Mouse (Mus musculus) lung, embryonic 16.5 days (tissue): Measurements from ENCODE around the gene Pex16. TPM values are rescaled to one million over a fixed set of nuclear protein-coding genes. Genes with fewer than 3 reads are reported as not detected.

Experiments
- ATAC-seq: fragments of 200-750 bp; cut with Nextera tagmentation; 2 replicates; pipeline ENCODE4 v1.8.0; 2017; ENCODE audit warnings: low read depth, mild to moderate bottlenecking, moderate library complexity
- H3K27ac ChIP-seq: fragments of 300-500 bp; sonication (generic); 2 replicates; pipeline ENCODE4 v1.5.1; 2014; ENCODE audit warnings: mild to moderate bottlenecking, control low read depth, low read length
- H3K27me3 ChIP-seq: fragments of 300-500 bp; sonication (generic); 2 replicates; pipeline ENCODE4 v1.6.1; 2014; ENCODE audit warnings: low read depth, low read length, mixed read lengths; ENCODE audit not compliant: control insufficient read depth, insufficient read depth
- H3K36me3 ChIP-seq: fragments of 300-500 bp; sonication (generic); 2 replicates; pipeline ENCODE4 v1.6.1; 2014; ENCODE audit warnings: low read length; ENCODE audit not compliant: control insufficient read depth, insufficient read depth
- H3K4me1 ChIP-seq: fragments of 300-500 bp; sonication (generic); replicated peaks from 2 replicates; pipeline ENCODE4 v1.6.1; 2014; ENCODE audit warnings: low read length, mixed read lengths; ENCODE audit not compliant: control insufficient read depth, insufficient read depth
- H3K4me2 ChIP-seq: fragments of 300-500 bp; sonication (generic); 2 replicates; pipeline ENCODE4 v1.6.1; 2014; ENCODE audit warnings: low read depth, low read length, control low read depth
- H3K4me3 ChIP-seq: fragments of 300-500 bp; sonication (generic); 2 replicates; pipeline ENCODE4 v1.5.1; 2014; ENCODE audit warnings: mild to moderate bottlenecking, low read length, control low read depth
- H3K9ac ChIP-seq: fragments of 300-500 bp; sonication (generic); 2 replicates; pipeline ENCODE4 v1.6.1; 2014; ENCODE audit warnings: low read length, control low read depth
- H3K9me3 ChIP-seq: fragments of 300-500 bp; sonication (generic); 2 replicates; pipeline ENCODE4 v1.6.1; 2016; ENCODE audit warnings: low read length; ENCODE audit not compliant: control insufficient read depth
- WGBS: fragments of 180-500 bp; shearing (Covaris S2); extraction: QIAGEN DNeasy Blood & Tissue Kit; methylation state at CpG from one replicate; pipeline ENCODE4 v1.1.7; 2014; 5-methylcytosine and 5-hydroxymethylcytosine counted together
- polyA plus RNA-seq: library from polyadenylated mRNA; unstranded; fragments of >200 nt; fragmentation: Nextera tagmentation; extraction: Ambion mirVana; gene quantifications from 2 replicates; pipeline ENCODE4 v1.2.1, GENCODE M21; 2015

Pex16 gene
- polyA plus RNA-seq, 1 experiment from 2014 or later = 22.0 TPM

DNA sequence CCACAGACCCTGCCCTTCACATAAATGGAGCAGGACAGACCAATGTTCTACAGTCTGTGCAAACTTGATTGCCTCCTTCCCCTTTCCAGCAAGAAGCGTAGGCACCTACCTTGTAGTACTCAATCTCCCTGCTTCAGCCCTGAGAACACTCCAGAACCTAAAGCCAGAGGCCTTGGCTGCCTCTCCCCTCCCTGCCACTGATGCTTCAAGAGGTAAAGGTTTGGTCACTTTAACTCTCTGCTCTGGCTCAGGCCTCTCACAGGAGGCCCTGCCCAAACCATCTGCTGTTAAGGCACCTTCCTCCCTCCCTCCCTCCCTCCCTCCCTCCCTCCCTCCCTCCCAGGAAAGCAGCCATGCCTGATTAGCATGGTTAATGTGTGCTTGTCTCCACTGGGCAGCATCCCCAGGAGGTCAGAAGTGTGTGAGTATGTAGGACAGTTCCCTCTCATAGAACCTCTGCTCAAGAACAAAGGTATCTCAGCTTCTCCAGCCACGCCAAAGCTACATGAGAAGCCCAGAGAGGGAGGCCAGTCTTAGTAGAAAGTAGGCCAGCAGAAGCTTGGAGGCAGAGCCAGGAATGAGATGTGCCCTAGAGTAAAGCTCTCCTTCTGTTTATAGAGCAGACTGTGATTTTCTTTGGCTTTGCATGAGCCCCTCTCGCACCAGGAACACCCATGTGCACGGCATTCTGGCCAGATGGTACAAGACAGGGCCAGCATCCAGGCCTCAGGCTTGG is 28.3 kb downstream of the Pex16 start:
- Histone ChIP-seq H3K4me1 (peaks cover 5% of the 10 kb centered on the region), H3K9me3 (no peaks in the 10 kb centered on the region), H3K36me3 (peaks cover 18% of the 10 kb centered on the region), H3K4me2 (no peak overlapping the region), H3K9ac (no peak overlapping the region), H3K27me3 (peaks cover 7% of the 10 kb centered on the region), H3K4me3 (no peak overlapping the region), H3K27ac (no peak overlapping the region)
- ATAC-seq = no peak
- WGBS = 74% methylated on average over 4 of the region's 4 CpGs

DNA sequence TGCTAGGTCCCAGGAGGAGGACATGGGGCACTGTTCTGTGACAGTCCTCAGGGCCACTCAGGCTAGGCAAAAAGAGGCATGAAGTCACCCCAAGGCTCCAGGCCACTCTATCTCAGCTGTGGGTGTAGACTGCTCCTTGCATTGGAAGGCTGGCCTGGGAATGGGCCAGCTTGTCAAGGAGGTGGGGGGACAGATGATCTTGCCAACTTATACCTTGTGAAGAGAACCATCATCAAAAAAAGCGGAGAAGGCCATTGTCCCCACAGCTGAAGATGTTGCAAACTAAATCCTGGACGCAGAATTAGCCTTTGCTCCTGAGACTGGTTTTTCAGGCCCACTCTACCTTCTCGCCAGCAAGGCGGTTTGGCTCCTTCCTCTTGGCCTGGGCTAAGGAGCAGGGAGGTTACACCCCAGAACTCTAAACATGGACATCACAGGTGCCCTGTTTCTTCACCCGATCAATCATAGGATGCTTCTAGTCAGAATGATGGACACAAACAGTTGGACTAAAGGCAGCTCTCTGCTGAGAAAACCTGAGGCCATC is 29.4 kb downstream of the Pex16 start:
- Histone ChIP-seq H3K27me3 (peaks cover 7% of the 10 kb centered on the region), H3K36me3 (peaks cover 19% of the 10 kb centered on the region), H3K4me2 (no peak overlapping the region), H3K27ac (no peak overlapping the region), H3K4me1 (peaks cover 5% of the 10 kb centered on the region), H3K9ac (no peak overlapping the region), H3K4me3 (no peak overlapping the region), H3K9me3 (no peaks in the 10 kb centered on the region)
- 93% methylated on average over 5 of the region's 5 CpGs for WGBS
- no peak for ATAC-seq

DNA sequence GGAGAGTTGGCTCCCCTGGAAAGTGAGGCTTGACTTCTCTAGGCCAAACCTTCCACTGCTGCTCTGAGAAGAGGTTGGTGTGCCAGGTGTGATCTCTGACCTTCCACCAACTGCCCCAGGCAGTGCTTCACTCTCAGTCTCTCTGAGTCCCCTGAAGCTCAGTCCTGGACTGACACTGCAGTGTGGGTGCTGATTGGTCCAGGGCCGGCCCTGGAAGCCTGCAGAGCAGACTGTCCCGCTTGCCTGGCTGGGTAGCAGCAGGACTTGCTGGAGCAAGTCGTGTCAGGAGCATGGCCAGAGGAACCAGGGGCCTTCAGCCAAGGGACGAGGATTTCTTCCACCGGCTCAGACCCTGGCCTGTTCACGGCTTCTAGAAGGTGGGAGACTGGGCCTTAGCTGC is 30.3 kb downstream of the Pex16 start:
- H3K36me3 ChIP-seq = peaks cover 26% of the 10 kb centered on the region
- no peak overlapping the region for H3K4me3 ChIP-seq
- ATAC-seq = no peak

DNA sequence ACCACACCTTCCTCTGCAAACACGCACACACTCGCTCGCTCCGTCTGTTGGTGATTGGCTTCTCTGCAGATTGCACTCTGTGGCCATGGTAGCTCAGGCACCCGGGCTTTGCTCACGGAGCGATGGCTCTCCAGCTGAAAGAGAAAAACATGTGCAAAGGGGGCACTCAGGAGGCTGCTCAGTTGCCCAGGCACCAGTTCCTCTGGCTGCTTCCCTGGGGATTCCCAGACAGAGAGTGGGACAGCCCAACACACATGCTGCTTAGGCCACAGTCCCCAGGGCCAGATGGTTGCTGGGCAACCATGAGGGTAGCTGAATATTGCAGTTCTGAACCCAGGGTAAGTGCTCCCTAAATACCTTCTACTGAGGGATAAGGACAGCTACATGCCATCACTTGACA is 31.2 kb downstream of the Pex16 start:
- Histone ChIP-seq H3K9me3 (no peaks in the 10 kb centered on the region), H3K27me3 (peaks cover 2% of the 10 kb centered on the region), H3K36me3 (peaks cover 36% of the 10 kb centered on the region), H3K4me3 (no peak overlapping the region), H3K9ac (no peak overlapping the region), H3K4me2 (no peak overlapping the region), H3K27ac (no peak overlapping the region), H3K4me1 (peaks cover 4% of the 10 kb centered on the region)
- ATAC-seq = no peak
- 78% methylated on average over 7 of the region's 7 CpGs for WGBS

More for the DNA sequence above, 30.3 kb downstream of the Pex16 start:
- Histone ChIP-seq H3K9me3 (no peaks in the 10 kb centered on the region), H3K27ac (no peak overlapping the region), H3K4me1 (peaks cover 5% of the 10 kb centered on the region), H3K4me2 (no peak overlapping the region), H3K9ac (no peak overlapping the region), H3K27me3 (peaks cover 7% of the 10 kb centered on the region)
- WGBS = 84% methylated on average over 6 of the region's 6 CpGs

DNA sequence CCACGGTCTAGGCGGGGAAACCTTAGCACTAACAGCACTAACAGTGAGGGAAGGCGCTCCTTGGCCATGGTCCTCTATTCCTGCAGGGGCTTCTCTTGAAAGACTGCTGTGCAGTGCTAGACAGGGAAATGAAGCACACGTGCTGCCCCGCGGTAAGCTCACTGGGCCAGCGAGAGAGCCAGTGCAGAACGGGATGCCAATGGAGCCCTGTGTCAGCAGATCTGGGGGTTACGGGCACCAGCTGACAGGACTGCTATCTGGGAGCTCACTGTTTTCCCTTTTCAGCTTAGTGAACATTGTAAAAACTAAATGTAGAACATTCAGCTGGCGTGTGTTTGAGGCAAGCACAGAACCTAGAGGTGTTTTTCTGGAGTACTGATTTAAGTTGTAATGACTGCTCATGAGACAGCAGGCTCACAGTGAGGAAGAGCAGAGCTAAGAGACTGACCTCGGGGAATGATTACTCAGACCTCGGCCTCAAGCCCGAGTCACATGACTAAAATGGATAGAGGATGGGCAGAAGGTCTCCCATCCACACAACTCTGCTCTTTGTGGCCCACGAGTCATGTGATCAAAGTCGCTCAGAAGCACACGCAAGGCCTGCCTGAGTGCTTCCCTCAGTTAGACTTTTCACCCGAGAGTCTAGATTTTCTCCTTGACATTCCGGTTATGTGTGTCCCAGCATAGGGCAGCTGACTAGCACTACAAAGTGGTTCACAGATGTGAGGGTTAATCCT is 34.0 kb downstream of the Pex16 start:
- H3K36me3 ChIP-seq = peaks cover 60% of the 10 kb centered on the region
- no peak overlapping the region for H3K4me2 ChIP-seq
- no peaks in the 10 kb centered on the region for H3K4me1 ChIP-seq
- 85% methylated on average over 18 of the region's 18 CpGs for WGBS
- no peak overlapping the region for H3K4me3 ChIP-seq
- H3K27me3 ChIP-seq = no peaks in the 10 kb centered on the region
- ATAC-seq = no peak
- H3K27ac ChIP-seq = no peak overlapping the region
- H3K9ac ChIP-seq = no peak overlapping the region
- H3K9me3 ChIP-seq = no peaks in the 10 kb centered on the region

- WGBS = 86% methylated on average over 10 of the region's 10 CpGs
- Histone ChIP-seq H3K4me3 (no peak overlapping the region), H3K27ac (no peak overlapping the region), H3K36me3 (peaks cover 68% of the 10 kb centered on the region), H3K9ac (no peak overlapping the region), H3K4me2 (no peak overlapping the region), H3K4me1 (no peaks in the 10 kb centered on the region), H3K9me3 (no peaks in the 10 kb centered on the region), H3K27me3 (no peaks in the 10 kb centered on the region)
- ATAC-seq = no peak
Measured at GRCm38 (mm10) chr2:92411705-92412104, 37.2 kb downstream of the Pex16 start.

- WGBS = 89% methylated on average over 7 of the region's 7 CpGs
- Histone ChIP-seq H3K36me3 (peaks cover 34% of the 10 kb centered on the region), H3K4me1 (peaks cover 36% of the 10 kb centered on the region), H3K4me3 (no peak overlapping the region), H3K9me3 (no peaks in the 10 kb centered on the region), H3K9ac (no peak overlapping the region), H3K27ac (no peak overlapping the region), H3K27me3 (no peaks in the 10 kb centered on the region), H3K4me2 (no peak overlapping the region)
- ATAC-seq = no peak
Measured at GRCm38 (mm10) chr2:92421723-92422387, 47.4 kb downstream of the Pex16 start.

- 61% methylated on average over 10 of the region's 10 CpGs for WGBS
- Histone ChIP-seq H3K4me3 (no peak overlapping the region), H3K27ac (no peak overlapping the region), H3K9ac (no peak overlapping the region), H3K4me2 (no peak overlapping the region), H3K4me1 (peaks cover 43% of the 10 kb centered on the region), H3K9me3 (no peaks in the 10 kb centered on the region), H3K36me3 (peaks cover 31% of the 10 kb centered on the region), H3K27me3 (no peaks in the 10 kb centered on the region)
- no peak for ATAC-seq
Measured at GRCm38 (mm10) chr2:92422388-92423135, 48.1 kb downstream of the Pex16 start.
